Mouse (Mus musculus) CD4-positive, CD25-positive, alpha-beta regulatory T cell, adult 4 months (primary cell): Measurements from ENCODE around the gene Anapc4. TPM values are rescaled to one million over a fixed set of nuclear protein-coding genes. Genes with fewer than 3 reads are reported as not detected.
A peak's percentile ranks its signal among the peaks of the same experiment; 100 is the strongest.

Source experiments
- ATAC-seq: one replicate; pipeline ENCODE4 v1.8.0; 2017
- polyA plus RNA-seq, 2 experiments: library from polyadenylated mRNA; unstranded; fragments of 100-300 nt; shearing (Covaris generic); gene quantifications; one replicate each; pipeline ENCODE4 v1.2.1; 2017

Gene Anapc4
- polyA plus RNA-seq: 10 to 100 TPM; 71.6 to 76.5 TPM

DNA sequence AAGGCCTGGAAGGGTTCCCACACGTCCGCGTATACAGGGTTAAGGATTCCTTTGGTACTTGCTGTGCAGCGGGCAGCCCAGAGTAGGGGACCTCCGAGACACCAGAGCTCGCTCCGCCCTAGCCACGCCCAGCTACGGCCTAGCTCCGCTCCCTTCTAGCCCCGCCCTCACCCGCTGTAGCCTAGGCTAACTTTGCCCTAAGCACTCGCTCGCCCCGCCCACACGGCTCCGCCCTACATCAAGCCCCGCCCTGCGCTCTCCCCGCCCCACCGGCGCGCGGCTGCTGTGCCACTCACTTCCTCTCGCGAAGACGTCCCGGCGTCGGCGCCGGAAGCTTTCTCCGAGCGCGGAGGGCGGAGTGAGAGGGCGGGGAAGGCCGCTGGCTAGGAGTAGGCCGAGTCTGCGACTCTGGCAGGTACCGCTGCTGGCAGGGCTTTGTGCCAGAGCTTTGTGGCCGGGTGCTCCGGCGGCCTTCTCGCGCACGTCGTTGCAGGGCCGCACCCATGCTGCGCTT is at the start of gene Anapc4:
Gene Anapc4, plus strand, starts transcription at position 252 of the 514 bp plus-strand sequence.
- peak; percentile 92 for ATAC-seq

DNA sequence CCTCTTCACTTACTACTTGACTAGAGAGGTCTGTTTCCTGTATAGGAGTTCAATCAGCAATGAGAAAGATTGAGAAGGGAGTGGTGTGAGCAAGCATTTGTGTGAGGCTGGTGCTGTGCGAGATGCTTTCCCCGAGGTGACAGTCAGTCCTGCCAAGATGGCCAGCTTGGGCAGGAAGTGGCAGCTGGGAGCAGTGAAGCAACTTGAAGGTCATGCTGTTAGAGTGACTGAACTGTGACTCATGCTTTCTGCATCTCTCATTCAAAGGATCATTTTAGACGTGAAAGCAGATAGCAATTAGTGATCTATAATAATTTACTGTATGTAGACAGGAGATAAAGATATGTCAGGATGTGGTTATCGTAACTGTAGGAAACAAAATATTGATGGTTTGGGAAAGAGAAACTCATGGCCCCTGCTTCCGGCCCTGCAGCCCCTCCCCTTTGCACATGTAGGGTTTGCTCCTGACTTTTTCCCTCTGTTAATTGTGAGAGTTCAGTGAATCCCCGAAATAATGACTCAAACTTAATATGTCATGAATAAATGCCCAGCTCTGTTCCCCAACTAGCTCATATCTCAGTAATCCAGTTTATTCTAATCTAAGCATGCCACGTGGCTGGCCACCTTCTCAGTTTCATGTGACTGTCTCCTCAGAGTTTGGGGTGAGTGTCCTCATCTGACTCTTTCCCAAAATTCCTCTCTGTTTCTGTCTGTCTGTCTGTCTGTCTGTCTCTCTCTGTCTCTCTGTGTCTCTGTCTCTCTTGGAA is 47.1 kb upstream of the Anapc4 start:
- peak; percentile 7 for ATAC-seq

DNA sequence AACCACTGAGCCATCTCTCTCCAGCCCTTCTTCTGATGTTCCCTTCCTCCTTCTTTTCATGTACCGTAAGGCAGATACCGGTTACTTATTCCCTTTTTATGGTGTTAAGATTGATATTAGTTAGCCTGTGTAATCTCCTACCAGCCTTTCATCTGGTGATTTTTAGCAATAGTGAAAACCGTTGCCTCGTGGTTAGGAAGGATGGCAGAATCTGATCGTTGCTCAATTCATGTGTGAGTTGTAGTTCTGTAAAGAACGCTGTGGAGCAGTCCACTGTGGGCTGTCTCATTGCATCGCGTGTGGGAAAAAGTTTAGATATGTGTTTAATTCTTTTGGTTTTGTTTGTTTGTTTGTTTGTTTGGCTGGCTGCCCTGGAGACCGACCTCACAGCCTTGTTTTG is 40.6 kb upstream of the Anapc4 start:
- ATAC-seq: no peak

DNA sequence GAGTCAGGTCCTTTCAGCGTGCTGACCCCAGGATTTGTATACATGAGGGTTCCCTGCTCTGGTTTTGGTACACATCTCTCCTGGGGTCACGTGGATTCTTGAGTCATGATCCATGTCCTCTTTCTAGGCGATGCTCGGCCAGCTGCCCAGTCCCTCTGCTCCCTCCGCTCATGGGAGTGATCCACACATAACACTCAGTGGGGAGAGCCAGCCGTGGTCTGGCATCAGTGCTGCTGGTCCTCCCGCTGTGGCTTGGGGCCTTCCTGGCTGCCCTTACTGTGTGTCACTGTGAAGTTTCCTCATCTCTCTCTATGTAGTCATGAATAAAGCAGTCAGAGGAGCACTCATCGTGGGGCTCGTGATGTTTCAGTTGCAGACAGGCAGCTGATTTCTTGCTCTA is 39.7 kb upstream of the Anapc4 start:
- ATAC-seq: no peak

DNA sequence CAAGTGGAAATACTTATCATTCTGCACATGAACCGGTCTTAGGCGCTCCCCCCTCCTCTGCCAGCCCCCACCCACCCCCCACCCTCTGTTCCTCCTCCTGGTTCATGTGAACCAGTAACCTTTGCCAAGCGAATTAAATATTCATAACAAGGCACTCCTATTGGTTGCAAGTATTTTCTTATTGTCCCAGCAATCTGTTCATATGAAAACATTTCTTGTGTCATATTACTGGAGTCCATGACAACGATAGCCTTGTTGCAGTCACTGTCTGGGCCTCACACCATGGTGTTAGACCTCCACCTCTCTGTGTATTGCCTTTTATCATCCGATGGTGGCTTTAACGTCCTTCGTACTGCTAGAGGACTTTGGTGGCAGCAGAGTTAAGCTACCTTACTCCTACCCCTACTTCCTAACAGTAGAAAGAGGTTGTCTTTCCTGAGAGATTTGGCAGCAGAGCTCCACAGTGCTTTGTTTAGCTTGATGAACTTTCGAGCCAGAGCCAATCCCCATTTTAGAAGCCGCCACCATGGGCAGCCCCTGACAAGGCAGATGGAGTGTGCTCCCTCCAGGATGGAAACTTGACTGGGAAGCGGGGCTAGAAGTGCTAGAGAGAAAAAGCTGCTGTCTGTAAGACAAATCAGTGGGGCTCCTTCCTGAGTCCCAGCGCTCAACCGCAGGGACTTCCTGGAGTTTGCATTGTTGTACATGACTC is 34.4 kb upstream of the Anapc4 start:
- ATAC-seq: no peak

DNA sequence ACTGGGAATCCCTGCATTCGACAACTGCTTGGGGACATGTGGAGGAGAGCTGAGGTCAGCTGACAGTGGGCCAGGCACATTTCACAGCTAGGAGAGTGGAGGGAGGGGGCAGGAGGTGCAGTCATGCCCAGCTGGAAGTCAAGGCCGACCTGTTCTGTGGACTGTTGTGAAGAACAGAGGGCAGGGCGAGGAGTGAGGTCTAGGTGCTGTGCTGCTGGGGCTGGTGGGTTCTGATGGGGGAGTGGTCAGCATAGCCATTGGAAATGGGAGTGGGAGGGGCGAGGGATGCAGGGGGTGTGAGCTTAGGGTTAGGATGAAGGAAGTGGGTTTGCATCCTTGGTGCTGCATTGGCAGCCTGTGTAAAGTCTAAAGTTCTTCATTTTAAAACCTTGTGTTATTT is 28.0 kb upstream of the Anapc4 start:
- no peak for ATAC-seq

DNA sequence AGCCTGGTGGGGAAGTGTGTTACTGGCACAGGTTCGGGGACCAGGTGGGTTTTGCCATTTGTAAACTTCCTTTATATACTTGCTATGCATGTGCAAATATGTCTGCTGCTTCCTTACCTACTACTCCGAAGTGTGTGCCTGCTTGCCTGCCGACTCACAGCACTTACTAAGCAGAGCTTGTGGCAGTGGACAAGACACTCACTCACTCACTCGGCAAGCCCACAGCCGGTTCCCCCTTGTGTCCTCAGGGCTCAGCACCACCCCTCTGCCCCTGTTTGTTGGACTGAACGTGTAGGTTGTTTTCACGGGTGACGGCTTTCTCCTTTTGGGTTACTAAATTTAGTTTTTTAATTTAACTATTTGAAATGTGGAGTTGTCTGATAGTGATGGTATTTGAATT is 27.5 kb upstream of the Anapc4 start:
- no peak for ATAC-seq

DNA sequence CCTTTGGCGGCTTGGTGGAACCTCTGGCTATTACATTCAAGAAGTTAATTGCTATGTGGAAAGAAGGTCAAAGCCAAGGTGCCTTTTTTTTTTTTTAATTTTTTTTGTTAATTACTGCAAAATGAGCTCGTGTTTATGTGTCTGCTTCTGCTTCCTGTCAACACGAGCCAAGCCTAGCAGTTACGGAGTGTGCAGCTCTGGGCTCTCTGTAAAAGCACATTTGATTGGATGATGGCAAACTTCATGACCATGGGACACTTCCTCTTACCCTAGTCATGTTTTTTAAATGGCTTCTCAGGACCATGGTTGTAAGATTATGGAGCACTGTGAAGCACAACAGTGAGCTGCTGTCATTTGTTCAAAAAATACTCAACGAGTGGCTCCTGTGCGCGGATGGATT is 26.8 kb upstream of the Anapc4 start:
- ATAC-seq: no peak

DNA sequence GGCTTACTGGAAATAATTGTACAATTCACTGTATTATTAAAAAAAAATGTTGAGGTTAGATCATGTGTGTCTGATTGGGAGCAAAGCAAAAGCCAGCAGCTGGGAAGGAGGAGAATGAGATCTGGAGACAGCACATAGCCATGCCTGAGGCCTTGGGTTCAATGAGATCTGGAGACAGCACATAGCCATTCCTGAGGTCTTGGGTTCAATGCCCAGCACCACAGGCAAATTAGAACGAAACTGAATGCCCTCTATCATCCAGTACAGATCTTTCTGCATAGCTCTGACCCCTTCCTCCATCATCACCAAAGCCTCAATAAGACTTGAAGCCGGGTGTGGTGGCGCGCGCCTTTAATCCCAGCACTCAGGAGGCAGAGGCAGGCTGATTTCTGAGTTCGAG is 23.4 kb upstream of the Anapc4 start:
- no peak for ATAC-seq

DNA sequence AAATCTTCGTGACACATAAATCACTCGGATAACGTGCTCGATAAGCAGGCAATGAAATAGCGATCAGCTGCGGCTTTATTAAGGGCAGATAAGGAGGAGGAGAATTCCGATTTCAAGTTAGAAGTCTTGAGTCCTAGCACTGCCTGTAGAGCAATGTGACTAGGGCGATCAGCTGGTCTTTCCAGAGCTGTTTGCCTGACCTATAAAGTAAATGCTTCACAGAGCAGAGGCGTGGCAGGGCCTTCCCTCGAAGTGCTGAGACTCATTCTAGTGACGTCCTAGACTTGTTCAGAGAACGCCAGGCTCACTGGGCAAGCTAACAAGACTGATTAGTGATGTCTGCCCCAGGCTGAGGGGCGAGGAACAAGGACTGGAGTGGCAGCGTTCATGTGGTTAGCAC is 22.8 kb upstream of the Anapc4 start:
- ATAC-seq: no peak

DNA sequence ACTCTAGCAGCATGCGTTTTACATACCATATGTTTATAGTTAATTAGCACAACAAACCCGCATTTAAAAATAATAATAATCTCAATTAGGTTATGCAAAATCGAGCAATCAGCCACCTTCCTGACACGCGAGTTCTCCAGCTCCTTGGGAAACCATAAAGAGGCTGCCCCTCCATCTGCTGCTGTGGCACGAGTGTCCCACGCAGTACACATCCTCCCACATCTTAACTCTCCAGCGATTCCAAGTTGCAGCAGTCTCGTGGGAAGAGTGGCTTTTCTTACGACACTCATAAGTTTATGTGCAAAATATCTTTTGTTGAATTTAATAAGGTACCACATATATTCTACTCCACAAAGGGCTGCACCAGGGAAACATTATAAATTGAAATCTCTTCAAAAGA is 21.4 kb upstream of the Anapc4 start:
- ATAC-seq: no peak

DNA sequence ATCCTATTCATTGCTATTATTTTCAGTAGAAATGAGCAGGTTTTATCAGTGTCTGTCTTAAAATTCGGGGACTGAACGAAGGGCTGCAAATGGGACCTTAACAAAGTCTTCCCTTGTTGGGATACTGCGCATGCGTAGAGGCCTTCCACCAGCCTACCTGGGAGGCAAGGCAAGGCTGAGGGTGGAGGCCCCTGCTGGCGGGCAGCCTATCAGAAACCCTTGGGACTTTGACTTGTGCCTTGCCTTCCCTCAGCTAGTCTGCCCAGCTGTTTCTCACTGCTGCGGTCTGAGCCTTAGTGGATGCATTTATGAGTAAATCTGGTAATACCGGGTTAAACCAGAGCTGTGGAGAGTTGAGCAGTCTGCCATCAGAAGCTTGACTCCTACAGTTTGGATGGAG is 20.5 kb upstream of the Anapc4 start:
- ATAC-seq: no peak

DNA sequence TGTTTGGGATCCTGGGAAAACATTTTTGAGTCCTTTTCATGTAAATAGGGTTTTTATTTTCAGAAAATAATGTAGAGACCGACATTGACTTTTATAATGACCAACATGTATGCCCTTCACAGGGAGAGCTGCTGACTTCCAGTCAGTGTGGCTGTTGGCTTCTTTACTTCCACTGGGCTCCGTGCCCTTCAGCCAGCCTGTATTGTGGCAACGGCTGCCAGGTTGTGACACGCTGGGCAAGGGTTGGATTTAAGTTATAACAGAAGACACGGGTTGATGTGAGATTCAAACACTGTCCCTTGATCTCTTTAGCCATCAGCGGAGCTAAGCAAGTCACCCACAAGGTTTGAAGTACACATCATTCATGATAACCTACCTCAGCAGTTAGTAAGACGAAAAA is 15.1 kb upstream of the Anapc4 start:
- ATAC-seq: no peak

DNA sequence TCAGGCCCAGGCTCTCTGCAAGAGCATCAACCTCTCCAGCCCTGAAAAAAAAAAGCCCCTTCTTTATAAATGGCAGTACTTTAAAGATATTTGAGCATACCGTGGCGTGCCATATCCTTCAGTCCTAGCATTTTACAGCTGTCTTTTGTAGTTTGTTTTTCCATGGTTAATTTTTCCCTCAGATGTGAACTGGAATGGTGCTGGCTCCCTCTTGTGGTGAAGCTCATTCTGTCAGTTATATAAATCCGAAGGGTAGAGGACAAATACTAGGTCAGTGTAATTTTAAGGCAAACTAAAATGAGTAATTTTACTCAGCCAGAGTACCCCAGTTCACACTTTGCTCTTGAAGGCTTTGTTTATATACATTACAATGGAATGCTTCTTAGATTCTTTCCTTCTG is 12.1 kb upstream of the Anapc4 start:
- ATAC-seq: no peak

DNA sequence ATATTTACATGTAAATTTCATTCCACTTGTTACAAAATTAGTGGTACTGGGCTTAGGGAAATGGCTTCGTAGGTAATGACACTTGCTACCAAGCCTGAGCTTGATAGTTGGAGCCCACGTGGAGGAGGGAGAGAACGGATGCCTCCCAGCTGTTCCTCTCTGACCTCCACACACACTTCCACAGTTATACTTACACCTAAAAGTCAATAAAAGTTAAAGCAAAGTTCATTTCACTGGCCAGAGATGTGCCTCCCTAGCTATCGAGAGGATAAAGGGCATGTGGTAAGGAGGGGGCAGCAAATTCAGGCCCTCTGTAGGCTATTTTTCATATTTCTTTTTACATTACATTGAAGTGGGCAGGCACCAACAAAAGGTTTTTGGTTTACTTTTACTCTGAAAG is 5.9 kb upstream of the Anapc4 start:
- no peak for ATAC-seq

DNA sequence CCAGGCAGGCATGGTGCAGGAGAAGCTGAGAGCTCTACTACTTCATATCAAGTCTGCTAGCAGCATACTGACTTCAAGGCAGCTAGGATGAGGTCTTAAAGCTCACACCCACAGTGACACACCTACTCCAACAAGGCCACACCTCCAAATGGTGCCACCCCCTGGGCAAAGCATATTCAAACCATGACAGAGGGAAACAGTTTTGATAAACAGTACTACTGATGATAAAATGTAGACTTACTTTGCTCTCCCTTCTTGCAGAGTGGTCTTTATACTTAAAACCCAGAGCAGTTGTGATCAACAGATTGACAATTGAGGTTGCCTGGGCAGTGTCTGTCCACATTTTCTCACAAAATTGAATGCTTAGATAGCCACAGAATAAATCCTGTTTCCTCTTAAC is 807 bp upstream of the Anapc4 start:
- no peak for ATAC-seq

DNA sequence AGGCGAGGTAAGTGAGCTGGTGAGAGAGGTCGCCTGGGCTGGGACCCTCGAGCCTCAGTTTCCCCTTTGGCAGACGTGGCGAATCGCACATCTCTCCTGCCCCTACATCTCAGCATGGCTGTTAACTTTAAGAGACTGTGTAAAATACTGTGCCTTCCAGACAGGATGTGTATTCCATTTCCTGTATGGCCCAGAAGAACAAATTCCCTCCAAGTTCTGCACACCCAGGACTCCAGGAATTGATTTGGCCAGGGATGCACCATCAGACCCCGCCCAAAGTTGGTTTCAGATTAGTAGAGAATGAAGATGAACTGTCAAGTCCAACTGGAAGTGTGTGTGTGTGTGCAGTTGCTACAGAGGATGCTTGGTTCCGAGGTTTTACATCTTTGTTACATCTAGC is 574 bp downstream of the Anapc4 start:
- peak; percentile 25 for ATAC-seq

DNA sequence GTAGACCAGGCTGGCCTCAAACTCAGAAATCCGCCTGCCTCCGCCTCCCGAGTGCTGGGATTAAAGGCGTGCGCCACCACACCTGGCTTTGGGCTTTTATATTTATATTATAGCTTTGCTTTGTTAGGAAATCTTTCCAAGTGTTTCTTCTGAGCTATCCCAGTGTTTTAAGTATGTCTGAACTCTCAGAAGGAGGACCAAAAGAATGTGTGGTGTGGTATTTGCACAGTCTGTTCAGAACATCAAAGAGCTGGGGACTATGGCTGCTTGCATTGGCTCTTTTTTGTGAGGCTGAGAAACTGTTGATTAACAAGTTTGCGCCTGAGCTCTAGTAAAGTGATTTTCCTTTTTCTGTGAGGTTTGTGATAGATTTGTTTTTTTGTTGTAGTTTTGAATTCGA is 10.5 kb downstream of the Anapc4 start:
- no peak for ATAC-seq

DNA sequence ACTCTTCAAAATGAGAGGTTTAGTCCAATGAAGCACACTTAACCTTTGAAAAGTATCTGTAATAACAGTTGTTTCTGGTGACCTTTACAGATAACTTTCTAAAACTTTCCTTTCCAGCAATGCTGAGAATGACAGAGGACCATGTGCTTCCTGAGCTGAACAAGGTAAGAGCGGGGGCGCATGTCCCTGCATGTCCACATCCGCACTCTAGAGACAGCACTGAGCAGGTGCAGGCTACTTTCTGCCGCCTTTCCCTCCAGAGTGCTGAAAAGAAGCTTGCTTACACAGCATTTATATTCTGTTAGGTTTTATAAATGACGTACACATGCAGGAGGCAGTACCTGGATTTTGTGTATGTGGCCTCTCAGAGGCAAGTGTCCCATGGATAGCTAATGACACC is 21.9 kb downstream of the Anapc4 start:
- ATAC-seq: no peak

DNA sequence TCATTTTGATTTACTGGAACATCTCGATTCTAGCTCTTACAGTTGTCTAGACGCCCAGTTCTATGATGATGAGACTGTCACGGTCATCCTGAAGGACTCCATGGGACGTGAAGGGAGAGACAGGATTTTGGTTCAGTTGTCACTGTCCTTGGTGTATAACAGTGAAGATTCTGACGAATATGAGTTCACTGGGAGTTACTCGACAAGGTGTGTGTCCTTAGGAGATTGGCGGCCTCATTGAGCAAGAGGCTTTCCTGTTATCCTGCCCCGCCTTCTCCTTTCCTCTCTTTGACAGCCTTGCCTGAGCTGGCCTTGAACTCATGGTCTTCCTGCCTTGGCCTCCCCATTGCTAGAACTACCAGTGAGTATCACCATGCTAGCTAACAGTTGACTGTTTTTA is 30.6 kb downstream of the Anapc4 start:
- no peak for ATAC-seq

DNA sequence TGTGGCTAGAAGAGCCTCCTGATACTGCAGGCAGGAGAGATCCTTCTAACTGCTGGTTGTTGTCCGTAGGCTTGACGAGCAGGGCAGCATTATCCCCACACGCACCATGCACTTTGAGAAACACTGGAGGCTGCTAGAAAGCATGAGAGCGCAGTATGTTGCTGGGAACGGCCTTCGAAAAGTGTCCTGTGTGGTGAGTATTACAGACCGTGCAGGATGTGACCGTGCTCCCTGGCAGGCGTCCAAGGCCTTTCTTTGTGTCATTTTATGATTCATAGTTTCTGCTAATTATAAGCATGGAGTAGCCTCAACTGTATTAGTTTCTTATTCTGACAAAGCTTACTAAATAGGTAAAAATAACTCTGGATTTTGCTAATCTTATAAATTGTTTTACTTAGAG is 32.0 kb downstream of the Anapc4 start:
- ATAC-seq: no peak

DNA sequence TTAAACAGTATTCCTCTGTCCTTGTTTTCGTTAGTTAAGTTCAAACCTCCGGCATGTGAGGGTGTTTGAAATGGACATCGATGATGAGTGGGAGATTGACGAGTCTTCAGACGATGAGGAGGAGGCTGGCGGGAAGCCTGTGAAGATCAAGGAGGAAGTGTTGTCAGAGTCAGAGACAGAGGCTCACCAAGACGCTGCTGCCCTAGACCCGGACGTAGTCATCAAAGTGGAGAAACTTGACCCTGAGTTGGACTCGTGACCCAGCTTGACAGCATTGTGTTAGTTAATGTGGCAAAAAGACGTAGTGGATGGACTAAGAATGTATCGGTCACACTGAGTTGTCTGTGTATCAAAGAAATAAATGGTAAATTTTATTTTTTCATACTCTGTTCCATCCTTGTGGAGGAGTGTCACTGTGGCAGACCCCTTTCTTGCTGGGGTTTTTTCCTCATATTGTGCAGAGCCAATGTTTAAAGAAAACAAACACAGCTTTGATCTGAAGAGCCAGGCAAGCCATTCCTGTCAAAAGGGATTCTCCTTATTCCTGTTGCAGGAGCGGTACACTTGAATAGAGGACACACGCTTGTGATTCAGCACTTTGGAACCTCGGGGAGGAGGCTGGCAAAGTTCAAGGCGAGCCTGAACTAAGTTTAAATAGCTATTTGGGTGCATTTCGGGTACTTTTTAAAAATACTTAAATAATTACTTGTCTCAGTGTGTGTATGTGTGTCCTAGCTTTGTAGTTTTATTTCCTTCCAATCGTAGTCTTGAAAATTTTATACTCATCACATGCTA is 32.7 kb downstream of the Anapc4 start:
- no peak for ATAC-seq

DNA sequence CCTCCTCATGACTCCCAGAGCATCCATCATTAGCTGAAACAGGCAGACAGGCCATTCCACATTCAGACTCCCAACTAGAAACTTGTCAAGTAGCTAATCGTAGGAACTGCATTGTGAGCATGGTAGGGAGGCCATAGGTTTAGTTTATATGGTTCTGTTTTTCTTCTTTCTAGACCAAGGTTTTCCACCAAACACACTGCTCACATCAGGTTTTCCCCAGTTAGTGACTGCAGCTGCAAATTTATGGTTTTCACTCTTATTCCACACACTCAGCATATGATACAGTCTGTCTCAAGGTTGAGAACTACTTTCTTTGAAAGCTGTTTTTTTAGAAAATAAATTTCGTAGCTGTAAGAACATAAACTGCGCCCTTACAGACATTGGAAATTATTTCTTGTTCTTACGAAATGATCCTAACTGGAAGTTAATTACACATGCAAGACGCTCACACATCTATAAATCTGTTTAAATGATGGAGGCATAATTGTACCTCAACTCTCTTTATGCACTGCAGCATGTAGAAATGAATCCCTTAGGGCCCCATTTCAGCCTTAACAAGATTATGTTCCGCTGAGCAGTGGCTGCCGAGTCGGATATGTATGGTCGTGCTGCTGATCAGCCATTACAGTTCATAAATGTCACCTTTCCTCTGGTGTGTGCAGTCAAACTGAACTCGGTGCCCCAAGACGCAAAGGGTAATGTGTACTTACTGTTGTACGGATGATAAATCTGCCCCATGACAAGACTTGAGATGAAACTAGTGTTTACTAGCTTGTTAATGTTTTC is 35.3 kb downstream of the Anapc4 start:
- no peak for ATAC-seq
